Mouse (Mus musculus): Measurements from ENCODE around the gene Wsb2. TPM values are rescaled to one million over a fixed set of nuclear protein-coding genes. Genes with fewer than 3 reads are reported as not detected.

Gene Wsb2
- total RNA-seq, 2 experiments from 2014 or later = 84.2 to 90.8 TPM

Other genes starting within 250 kb of the Wsb2 start
- 10 to 100 TPM; 70.7 to 72.4 TPM for gene Suds3, start 241.2 kb upstream of the Wsb2 start, total RNA-seq (2021)
- gene Taok3, start 237.2 kb upstream of the Wsb2 start, total RNA-seq (2021) = 1 to 10 TPM; 3.9 to 4.3 TPM
- gene Pebp1, start 69.7 kb upstream of the Wsb2 start, total RNA-seq (2021) = 100 to 1,000 TPM; 304 to 320 TPM
- 1 to 10 TPM; 4.1 to 5.0 TPM for gene Vsig10, start 38.2 kb upstream of the Wsb2 start, total RNA-seq (2021)
- 1 to 10 TPM; 2.1 to 2.5 TPM for gene Rfc5, start 31.7 kb downstream of the Wsb2 start, total RNA-seq (2021)
- gene Ksr2, start 56.7 kb downstream of the Wsb2 start, total RNA-seq (2021) = under 1 TPM; 0.03 to 0.07 TPM

Measured in gastrocnemius, postnatal 36 days (tissue).